Mouse (Mus musculus) cerebellum, adult (tissue): Measurements from ENCODE around the gene Ccdc158.

Source experiments
- ATAC-seq: cut with Nextera tagmentation; 2 replicates; pipeline ENCODE4 v1.9.2; 2017; ENCODE audit warnings: mild to moderate bottlenecking, moderate library complexity, mixed read lengths; ENCODE audit not compliant: insufficient number of reproducible peaks, low FRiP score, low TSS enrichment

Ccdc158 gene

GRCm38 (mm10) chr5:92688569-92688968 is 13.5 kb upstream of the Ccdc158 start:
- ATAC-seq, result no peak

GRCm38 (mm10) chr5:92688124-92688523 is 13.1 kb upstream of the Ccdc158 start:
- no peak for ATAC-seq

- ATAC-seq, result no peak
Measured at GRCm38 (mm10) chr5:92684715-92685460, 9.8 kb upstream of the Ccdc158 start.

GRCm38 (mm10) chr5:92683871-92684475 is 8.9 kb upstream of the Ccdc158 start:
- no peak for ATAC-seq

GRCm38 (mm10) chr5:92683351-92683807 is 8.3 kb upstream of the Ccdc158 start, which contains the start of gene Shroom3:
Gene Shroom3 (plus strand): TSS chr5:92683435.
- no peak for ATAC-seq

GRCm38 (mm10) chr5:92682621-92683348 is 7.7 kb upstream of the Ccdc158 start:
- no peak for ATAC-seq

GRCm38 (mm10) chr5:92681861-92682260 is 6.8 kb upstream of the Ccdc158 start:
- ATAC-seq, result no peak

GRCm38 (mm10) chr5:92679441-92679840 is 4.4 kb upstream of the Ccdc158 start:
- no peak for ATAC-seq

- ATAC-seq, result 0 out of 2 replicates have a peak, but pooled peaks have one; percentile 52
Measured at GRCm38 (mm10) chr5:92675574-92675920, 476 bp upstream of the Ccdc158 start.

- no peak for ATAC-seq
Measured at GRCm38 (mm10) chr5:92666860-92667259, 8.2 kb downstream of the Ccdc158 start.

GRCm38 (mm10) chr5:92664321-92664720 is 10.8 kb downstream of the Ccdc158 start:
- ATAC-seq, result no peak

GRCm38 (mm10) chr5:92656256-92656655 is 18.8 kb downstream of the Ccdc158 start:
- ATAC-seq, result no peak

- ATAC-seq, result no peak
Measured at GRCm38 (mm10) chr5:92640861-92641260, 34.2 kb downstream of the Ccdc158 start.

- ATAC-seq, result no peak
Measured at GRCm38 (mm10) chr5:92635891-92636290, 39.2 kb downstream of the Ccdc158 start.

GRCm38 (mm10) chr5:92634916-92635315 is 40.2 kb downstream of the Ccdc158 start:
- ATAC-seq, result no peak

GRCm38 (mm10) chr5:92633526-92633925 is 41.5 kb downstream of the Ccdc158 start:
- no peak for ATAC-seq

- no peak for ATAC-seq
Measured at GRCm38 (mm10) chr5:92627896-92628295, 47.2 kb downstream of the Ccdc158 start.

GRCm38 (mm10) chr5:92621883-92622282 is 53.2 kb downstream of the Ccdc158 start:
- ATAC-seq, result no peak

- ATAC-seq, result no peak
Measured at GRCm38 (mm10) chr5:92612756-92613155, 62.3 kb downstream of the Ccdc158 start.

GRCm38 (mm10) chr5:92607492-92608229 is 67.4 kb downstream of the Ccdc158 start:
- no peak for ATAC-seq
